Mouse (Mus musculus) CH12.LX (cell line): Measurements from ENCODE around the gene Fcrls.

Experiments
- CTCF ChIP-seq, 2 experiments: IDR thresholded peaks in 1 of 2; conservative IDR thresholded peaks in 1 of 2; 2 replicates each; pipeline ENCODE4 v1.5.1; 2011 to 2012; ENCODE audit warnings: low read depth in 2 of 2, low read length in 2 of 2, improper control_type of control experiment in 1 of 2, inconsistent platforms in 1 of 2, mild to moderate bottlenecking in 1 of 2, moderate library complexity in 1 of 2
- EP300 ChIP-seq: IDR thresholded peaks from 2 replicates; pipeline ENCODE4 v1.6.1; 2011; ENCODE audit warnings: low read length, improper control_type of control experiment
- ETS1 ChIP-seq: conservative IDR thresholded peaks from 2 replicates; pipeline ENCODE4 v1.6.1; 2012; ENCODE audit warnings: low read depth, mild to moderate bottlenecking, inconsistent platforms, low read length, improper control_type of control experiment, moderate library complexity
- JUND ChIP-seq: conservative IDR thresholded peaks from 2 replicates; pipeline ENCODE4 v1.6.1; 2011; ENCODE audit warnings: low read depth, low read length, improper control_type of control experiment
- POLR2A ChIP-seq: IDR thresholded peaks from 2 replicates; pipeline ENCODE4 v1.6.1; 2011; ENCODE audit warnings: low read depth, mild to moderate bottlenecking, improper control_type of control experiment, low read length
- POLR2AphosphoS2 ChIP-seq: IDR thresholded peaks from 2 replicates; pipeline ENCODE4 v1.6.1; 2011; ENCODE audit warnings: low read depth, low read length, improper control_type of control experiment
- RAD21 ChIP-seq: IDR thresholded peaks from 2 replicates; pipeline ENCODE4 v1.6.1; 2011; ENCODE audit warnings: low read depth, mild to moderate bottlenecking, low read length, improper control_type of control experiment, moderate library complexity
- ZNF384 ChIP-seq: IDR thresholded peaks from 2 replicates; pipeline ENCODE4 v1.6.1; 2012; ENCODE audit warnings: low read depth, low read length, improper control_type of control experiment, inconsistent platforms

DNA sequence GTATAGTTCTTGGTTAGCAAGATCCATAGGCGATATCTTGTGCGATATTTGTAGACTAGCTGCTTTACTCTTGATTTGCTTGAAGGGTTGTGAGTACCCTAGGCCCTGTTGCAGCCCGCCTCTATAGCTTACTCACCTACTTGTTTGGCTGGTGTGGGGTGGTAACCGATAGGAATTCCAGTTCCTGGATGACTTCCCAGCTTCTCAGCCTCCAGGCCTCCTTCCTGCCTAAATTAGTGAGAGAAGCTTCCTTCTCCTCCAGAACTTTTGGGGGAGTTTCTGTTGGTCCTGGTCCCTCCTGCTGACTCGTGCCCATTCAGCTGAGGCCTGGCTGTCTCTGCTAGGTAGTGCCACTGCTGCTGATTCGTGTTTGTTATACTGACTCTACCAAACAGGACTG, 14.0 kb downstream of the Fcrls start:
- TF ChIP-seq CTCF (conservative IDR thresholded peaks at IDR 0.05 in 1 of 2, IDR thresholded peaks at IDR 0.05 in 1 of 2; ENCODE audit: low read depth in 2 of 2, low read length in 2 of 2) (no peak), EP300 (no peak), POLR2A (no peak), JUND (no peak), ETS1 (no peak), POLR2AphosphoS2 (no peak), ZNF384 (no peak), RAD21 (no peak)
